Mouse (Mus musculus) bone marrow macrophage, adult 2 months (primary cell): ENCODE results near the gene Sult3a2.
"Not testable (repeated sequence)": the region's sequence is repeated elsewhere in the genome, so short reads cannot be mapped to it uniquely, and the experiment has no call there.

Source experiments
- CTCF ChIP-seq: IDR thresholded peaks from 2 replicates; pipeline ENCODE4 v1.5.1; 2012; ENCODE audit warnings: low read depth, mild to moderate bottlenecking, low read length, moderate library complexity
- POLR2A ChIP-seq: IDR thresholded peaks from 2 replicates; pipeline ENCODE4 v1.6.1; 2012; ENCODE audit warnings: mild to moderate bottlenecking, low read depth, low read length, borderline replicate concordance

GRCm38 (mm10) chr10:33796269-33796915, 9.9 kb upstream of the Sult3a2 start:
- not testable (repeated sequence) for TF ChIP-seq CTCF, POLR2A
